Mouse (Mus musculus) CD4-positive naive resting alpha-beta T cell, adult 57 days (primary cell): Measurements from ENCODE around the gene Col2a1. TPM values are rescaled to one million over a fixed set of nuclear protein-coding genes. Genes with fewer than 3 reads are reported as not detected.

Source experiments
- total RNA-seq: library from RNA; stranded (reverse); gene quantifications from one replicate; pipeline ENCODE4 v1.2.4, GENCODE M21; 2023

The Col2a1 gene
- 0.59 TPM for total RNA-seq

DNA sequence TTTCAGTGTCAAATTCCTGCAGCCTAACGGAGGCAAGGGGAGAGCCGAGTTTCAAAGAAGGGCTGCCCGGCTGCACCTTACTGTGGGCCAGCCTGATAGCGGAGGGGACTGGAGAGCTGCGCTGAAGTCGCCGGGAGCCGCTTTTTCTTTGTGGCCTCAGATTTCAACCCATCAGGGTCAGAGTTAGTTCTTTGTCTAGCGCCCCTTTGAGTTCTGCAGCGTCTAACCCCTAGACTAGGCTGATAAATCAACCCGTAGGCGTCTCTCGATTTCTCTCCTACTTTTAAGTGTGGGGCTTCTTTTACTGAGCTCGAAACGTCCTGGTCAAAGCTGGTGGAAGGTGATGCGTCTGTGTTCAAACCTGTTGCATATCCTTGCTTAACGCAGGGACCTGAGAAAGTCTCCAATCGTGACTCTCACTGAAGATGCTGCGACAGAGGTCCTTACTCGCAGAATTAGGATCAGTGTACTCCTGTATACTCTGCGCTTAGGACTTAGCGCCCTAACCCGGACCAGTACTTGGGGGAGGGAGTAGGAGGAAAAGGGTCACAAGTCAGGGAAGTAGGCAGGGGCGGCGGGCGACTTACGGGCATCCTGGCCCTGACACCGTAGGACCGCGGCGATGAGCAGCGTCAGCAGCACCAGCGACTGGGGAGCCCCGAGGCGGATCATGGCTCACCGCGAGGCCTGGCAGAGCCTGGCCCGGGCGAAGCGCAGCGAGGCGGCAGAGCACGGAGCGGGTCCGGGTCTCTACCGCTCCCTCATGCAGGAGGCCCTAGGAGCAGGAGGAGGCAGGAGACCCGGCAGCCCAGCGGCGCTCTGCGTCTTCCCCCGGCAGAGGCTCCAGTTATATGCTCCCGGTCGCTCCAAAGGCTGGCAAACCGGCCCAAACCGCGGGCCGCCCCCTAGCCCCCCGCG lies at the start of gene Col2a1:
TSS of gene Col2a1 (minus strand) at position 874 of the 918 bp plus-strand sequence.

GRCm38 (mm10) chr15:97963989-97964835 lies 40.3 kb downstream of the Col2a1 start, which contains the start of gene Tmem106c:
TSS of gene Tmem106c (plus strand) at chr15:97964200.

Other genes starting within 250 kb of the Col2a1 start
- 2.7 TPM for gene Rapgef3, start 236.7 kb downstream of the Col2a1 start, total RNA-seq
- 24.7 TPM for gene Slc48a1, start 226.2 kb downstream of the Col2a1 start, total RNA-seq
- 142 TPM for gene Hdac7, start 160.2 kb downstream of the Col2a1 start, total RNA-seq
- gene Vdr, start 94.1 kb downstream of the Col2a1 start, total RNA-seq: 0.89 TPM
- 17.4 TPM for gene Tmem106c, start 40.5 kb downstream of the Col2a1 start, total RNA-seq
- 14.6 TPM for gene Pfkm, start 87.9 kb upstream of the Col2a1 start, total RNA-seq
- 49.2 TPM for gene Senp1, start 89.0 kb upstream of the Col2a1 start, total RNA-seq
- 15.4 TPM for gene Asb8, start 160.9 kb upstream of the Col2a1 start, total RNA-seq
- not detected for gene Ccdc184, start 162.5 kb upstream of the Col2a1 start, total RNA-seq
- gene Olfr288, start 190.8 kb upstream of the Col2a1 start, total RNA-seq: not detected
- not detected for gene Gm44579, start 216.3 kb upstream of the Col2a1 start, total RNA-seq
- not detected for gene Olfr287, start 216.4 kb upstream of the Col2a1 start, total RNA-seq
- not detected for gene Olfr286, start 229.8 kb upstream of the Col2a1 start, total RNA-seq